Mouse (Mus musculus): ENCODE results near the gene Chst11.

Gene Chst11

DNA sequence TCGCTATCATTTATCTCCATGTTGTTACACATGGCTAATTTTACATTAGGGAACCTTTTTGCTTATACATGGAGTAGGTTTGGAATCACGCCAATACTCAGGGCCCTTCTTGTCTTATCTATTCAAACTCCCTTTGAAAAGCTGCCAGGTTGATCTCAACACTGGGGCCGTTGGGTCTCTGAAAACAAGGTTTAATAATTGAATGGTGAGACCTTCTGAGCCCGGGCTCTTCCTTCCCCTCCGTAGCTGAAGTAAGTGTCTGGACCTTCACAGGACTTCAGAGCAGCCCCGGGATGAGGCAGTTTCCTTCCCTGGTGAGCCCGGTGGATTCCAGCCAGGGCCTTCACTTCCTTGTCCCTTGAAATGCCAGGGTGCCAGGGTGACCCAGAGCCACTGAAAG, 5.6 kb downstream of the Chst11 start:
- DNase-seq (ENCODE audit: low spot score), result no peak

DNA sequence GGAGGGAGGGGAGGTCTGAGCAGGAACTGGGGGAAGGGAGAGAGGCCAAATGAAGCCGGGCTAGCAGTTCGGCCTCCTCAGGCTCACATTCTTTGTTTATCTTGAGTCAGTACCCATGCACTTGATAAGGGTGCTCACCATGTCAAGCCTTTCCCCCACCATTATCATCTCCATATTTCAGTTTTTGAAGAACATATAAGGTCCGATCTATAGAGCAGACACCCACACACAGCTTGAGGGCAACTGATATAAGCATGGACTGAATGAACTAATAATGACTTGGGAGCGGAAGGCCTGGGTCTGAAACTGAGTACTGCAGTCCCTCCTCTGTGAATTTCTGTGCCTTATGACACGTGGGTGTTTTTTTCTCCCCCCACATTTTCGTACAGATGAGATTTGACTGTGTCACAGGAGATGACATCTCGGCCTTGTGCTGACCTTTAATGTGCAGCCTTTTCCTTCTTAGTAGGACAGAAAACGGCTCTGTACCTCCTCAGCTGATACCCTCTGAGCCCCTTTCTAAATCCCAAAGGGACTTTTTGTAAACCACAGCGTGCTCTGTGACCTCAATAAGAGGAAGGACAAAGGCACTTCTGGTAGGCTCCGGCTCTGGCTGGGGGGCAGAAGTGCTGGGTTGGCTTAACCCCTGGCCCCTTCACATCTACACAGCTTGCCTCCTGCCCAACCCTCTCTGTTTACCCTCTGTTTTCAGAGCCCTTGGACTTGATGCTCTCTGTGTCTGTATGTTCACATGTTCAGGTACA, 6.6 kb downstream of the Chst11 start:
- no peak for DNase-seq (ENCODE audit: low spot score)

DNA sequence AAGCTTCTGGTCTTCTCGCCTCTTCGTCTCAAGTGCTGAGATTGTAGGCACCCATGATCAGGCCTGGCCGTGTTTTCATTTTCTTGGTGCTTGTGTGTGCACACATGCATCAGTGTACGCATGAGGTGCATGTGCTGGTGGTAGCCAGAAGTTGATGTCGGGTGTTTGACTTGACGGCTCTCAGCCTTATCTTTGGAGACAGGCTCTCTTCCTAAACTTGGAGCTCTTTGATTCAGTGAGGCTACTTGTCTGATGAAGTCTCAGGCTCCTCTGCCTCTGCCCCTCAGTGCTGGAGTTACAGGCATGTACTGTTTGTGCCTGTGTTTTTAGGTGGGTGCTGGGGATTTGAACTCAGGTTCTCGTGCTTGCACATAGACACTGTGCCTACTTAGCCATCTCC, 9.0 kb downstream of the Chst11 start:
- no peak for DNase-seq (ENCODE audit: low spot score)

DNA sequence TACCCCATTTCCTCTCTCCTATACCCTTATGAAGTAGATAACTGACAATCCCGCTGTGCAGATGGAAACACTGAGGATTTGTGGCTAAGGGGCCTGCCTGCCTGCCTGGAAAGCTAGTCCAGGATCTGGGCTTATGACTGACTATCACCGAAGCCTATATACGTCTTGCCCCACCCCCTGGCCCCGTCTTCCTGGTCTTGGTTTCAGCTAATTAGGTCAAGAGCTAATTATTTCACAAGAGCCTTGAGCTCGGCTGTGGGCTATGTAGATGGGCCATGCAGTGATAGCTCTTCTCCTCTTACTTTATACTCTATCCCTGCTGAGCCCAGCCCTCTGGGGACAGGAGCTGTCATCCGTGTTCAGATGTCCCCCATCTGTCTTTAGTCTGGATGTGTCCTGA, 12.2 kb downstream of the Chst11 start:
- DNase-seq (ENCODE audit: low spot score), result no peak

DNA sequence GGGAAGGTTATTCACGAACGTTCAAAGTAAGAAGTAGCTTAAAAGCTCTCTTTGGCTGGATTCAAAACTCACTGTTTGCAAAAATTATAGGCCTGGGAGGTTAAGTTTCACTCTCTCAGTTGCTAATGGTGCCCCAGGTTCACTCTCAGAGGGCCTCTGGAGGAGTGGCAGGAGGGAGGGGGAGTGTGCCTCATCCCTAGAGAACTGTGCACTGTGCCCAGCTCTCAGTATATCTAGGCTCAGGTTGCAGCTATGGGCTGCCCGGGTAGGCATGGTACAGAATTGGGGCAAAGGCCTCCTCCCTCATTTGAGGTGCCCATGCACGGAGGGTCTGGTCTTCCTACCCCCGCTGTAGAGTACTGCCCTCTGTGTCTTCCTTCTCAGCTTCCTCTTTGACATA, 14.9 kb downstream of the Chst11 start:
- DNase-seq (ENCODE audit: low spot score), result no peak

DNA sequence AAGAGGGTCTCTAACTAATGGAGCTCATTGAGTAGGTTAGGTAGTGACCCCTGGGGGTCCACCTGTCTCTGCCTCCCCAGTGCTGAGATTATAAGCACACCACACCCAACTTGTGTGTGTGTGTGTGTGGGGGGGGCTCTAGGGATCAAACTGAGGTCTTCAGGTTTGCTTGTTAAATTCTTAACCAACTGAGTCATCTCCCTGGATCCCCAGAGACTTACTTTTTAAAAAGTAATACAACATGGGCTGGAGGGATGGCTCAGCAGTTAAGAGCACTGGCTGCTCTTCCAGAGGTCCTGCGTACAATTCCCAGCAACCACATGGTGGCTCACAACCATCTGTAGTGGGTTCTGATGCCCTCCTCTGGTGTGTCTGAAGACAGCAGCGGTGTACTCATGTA, 15.4 kb downstream of the Chst11 start:
- no peak for DNase-seq (ENCODE audit: low spot score)

DNA sequence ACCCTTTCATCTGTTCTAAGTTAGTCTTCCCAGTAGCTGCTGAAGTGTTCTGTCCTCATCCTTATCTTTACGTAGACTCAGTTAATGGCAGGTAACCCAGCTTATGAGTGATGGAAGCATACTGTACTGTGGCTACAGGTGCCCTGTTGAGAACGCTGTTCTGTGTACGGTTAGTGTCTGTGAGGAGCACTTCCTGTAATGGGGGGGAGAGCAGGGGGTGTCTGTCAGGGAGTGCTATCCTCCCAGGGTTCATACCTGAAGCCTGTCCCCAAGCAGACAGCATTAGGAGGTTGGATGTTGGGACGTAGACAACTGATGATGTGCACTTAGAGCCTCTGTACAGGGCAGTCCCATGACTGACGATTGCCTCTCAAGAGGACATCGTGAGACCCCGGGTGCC, 18.6 kb downstream of the Chst11 start:
- no peak for DNase-seq (ENCODE audit: low spot score)

DNA sequence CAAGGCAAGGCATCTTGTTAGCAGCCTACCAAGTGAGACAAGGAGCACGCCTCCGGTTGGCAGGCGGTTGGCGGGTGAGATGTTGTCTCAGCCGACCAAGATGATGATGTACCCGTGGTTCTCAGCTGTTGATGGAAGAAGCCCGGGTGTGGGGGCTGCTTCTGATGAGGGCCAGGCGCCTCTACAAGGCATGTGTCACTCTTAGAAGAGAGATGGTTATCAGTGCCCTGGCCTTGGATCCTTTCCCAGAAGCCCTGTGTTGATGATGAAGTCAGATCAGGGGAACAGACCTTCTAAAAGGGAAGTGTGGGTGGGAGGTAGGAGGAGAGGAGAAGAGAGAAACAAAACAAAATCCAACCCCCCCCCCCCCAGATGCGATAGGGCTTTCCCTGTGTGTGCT, 19.1 kb downstream of the Chst11 start:
- peak; percentile 68 for DNase-seq (ENCODE audit: low spot score)

DNA sequence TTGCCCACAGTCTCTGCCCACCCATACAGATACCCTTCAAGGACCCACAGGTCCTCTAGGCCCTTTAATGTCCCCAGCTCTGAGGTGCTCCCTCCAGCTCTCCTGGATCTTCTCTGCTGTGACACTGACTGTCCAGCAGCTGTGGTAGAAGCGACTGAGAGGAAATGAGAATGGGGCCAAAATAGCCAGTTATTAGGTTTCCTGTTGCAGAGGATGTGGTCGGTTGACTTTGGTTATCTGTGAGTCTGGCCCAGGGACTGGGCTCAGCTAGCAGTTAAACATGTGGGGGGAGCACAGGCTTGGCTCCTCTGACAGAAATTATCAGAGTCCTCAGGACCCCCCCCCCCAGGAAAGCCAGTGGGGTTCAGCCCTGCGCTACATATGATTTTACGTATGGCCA, 19.7 kb downstream of the Chst11 start:
- no peak for DNase-seq (ENCODE audit: low spot score)

DNA sequence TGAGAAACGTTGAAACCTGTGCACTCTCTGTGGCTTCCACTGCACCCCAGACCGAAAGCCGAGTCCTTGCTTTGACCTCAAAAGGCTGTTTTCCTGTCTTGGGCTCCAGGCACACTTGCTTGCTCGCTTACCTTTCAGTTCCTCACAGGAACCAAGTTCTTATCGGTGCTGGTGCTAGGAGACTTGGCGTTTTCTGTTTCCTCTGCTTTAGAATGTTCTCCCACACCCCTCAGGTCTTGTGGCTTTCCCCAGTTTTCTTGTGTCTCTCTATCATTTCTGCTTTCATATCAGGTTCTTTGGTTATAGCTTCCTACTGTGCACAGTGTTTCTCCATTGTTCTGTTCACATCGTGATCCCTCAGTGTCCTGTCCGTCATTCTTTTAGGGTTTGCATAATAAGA, 21.0 kb downstream of the Chst11 start:
- no peak for DNase-seq (ENCODE audit: low spot score)

DNA sequence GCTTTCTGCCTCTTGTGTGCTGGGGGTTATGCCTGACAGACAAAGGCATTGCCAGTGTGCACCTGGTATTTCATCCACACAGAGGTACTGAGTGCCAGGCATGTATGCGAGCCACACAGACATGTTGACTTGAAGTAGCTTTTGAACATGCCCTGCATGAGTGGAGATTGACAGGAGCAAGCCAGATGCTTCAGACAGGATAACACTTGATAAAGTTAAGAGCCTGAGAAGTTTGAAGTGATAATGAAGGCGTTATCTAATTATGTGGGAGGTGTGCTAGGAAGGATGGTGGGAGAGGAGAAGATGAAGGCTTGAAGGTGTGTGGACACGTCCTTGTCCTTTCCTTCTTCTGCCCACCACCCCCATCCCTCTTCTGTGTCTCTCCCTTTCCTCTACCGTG, 28.7 kb downstream of the Chst11 start:
- no peak for DNase-seq (ENCODE audit: low spot score)

DNA sequence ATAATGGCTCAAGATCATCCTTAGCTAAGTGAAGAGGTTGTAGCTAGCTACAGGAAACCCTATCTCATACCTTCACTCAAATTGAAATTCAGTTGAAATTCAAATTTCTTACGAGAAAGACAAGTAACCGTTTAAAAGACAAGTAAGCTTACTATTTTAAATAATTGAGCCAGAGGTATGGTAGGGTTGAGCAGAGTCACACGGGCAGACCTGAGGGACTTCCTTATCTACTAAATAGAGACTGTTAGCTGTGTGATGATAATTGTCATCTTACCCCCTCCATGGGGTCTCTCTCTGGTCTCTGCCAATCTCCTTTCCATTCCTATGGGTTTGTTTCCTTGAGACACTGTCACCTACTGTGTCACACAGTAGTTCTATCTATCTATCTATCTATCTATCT, 30.6 kb downstream of the Chst11 start:
- DNase-seq (ENCODE audit: low spot score), result no peak

DNA sequence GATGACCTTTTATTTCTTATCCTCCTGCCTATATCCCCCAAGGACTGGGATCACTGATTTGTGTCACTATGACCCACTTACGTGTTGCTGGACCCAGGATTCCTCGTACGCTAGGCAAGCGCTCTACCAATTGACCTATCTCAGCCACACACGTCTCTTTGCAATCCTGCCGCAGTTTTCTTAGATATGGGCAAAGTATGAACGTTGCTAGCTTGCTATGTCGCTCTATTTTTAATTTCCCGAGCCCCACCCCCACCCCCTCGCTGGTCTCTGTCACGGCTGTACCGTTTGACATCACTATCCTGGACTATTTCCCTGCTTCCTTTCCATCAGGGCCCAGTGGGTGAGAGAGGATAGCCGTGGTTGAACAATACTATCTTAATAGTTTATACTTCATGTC, 31.5 kb downstream of the Chst11 start:
- DNase-seq (ENCODE audit: low spot score), result no peak

DNA sequence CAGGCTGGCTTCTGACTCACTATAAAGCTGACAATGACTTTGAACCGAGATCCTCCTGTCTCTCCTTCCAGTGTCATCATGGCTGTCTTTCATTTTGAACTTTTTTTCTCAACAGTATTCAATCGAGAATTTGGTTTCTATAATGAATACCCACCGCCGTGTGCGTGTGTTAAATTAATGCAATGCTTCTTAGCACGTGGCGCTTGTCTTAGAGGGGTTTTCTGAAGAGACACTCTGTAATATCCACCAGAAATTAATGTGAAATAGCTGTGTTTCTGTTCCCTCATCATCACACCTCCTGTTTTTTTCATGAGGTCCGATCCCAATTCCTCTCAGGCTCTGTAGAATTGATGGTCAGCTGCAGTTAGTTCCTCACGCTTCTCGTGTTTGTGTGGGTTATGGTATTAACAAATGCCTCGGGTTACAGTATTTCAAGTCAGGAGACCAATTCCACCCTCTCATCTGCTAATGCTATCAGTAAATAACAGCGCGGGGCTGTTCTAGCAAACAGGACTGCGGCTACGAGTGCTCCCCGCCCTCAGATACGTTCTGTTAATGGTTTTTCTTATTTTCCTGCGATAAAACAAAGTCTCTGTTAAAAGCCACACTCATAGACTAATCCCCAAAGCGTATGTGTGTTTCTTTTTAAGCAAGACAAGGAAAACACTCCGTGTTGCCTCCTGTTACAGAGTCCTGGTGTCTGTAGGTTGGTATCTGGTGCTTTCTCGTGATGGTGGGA, 32.6 kb downstream of the Chst11 start:
- DNase-seq (ENCODE audit: low spot score), result no peak

DNA sequence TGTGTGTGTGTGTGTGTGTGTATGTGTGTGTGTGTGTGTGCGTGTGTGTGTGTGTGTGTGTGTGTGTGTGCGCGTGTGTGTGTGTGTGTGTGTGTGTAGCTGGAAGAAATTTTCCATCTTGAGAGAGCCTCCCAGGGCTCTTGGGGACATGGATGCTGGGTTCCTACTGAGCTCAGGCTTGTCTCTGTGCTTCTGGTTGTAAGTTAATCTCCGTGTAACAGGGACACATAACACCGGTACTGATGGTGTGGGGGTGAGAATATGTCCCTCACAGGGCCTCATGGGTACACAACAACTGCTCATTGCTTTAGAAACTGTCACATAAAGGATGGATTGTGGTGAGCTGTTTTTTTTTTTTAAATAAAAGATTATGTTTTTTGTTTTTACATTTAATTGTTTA, 33.2 kb downstream of the Chst11 start:
- DNase-seq (ENCODE audit: low spot score), result no peak

DNA sequence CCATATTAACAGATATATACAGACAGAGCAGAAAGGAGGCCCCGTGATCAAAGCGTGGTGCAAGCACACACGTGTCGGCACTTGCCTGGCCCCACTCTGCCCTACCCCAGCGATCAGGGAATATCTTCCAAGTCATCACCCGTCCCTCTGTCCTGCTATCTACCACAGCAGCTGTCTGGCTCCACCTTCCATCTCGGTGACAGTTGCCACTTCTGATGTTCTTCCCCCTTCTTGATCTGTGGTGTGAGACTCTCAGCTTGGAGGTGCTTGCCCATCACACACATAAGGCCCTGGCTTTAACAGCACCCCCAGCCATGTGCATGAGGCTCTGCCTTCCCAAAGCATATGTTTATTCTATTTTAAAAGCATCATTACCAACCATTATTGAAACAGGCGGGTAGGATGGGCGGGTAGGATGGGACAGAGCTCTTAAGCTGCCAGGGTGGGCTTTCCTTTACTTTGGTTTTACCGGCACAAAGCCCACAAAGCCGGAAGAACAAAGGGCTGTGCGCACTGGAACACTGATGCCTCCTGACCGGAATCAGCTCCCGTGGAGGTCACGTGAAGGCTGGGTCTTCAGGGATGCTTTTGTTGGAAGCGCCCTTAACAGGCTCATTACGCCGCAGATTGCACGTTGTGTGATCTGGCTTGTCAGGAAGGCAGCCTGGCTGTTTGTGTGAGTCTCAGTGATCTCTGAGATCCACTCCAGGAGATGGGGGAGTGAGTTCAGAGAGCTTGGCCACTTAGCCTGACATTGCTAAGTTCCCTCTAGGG, 34.4 kb downstream of the Chst11 start:
- DNase-seq (ENCODE audit: low spot score), result no peak

DNA sequence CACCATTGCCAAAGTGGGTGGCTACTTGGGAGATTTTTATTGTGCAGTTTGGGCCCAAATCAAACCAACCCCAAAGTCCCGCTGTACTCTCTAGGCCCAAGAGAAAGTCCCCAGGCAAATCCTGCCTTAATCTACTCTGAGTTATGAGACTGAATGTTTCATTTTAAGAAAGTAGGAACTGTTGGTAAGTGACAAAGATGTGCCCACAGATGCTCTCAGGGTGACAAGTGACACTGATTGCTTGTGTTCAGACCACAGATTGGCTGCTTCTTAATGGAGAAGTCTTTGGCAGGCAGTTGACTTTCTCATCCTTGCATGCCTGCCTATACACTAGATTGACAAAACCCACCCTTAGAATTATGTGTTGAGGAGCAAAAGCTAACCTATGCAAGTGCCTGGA, 37.3 kb downstream of the Chst11 start:
- no peak for DNase-seq (ENCODE audit: low spot score)

DNA sequence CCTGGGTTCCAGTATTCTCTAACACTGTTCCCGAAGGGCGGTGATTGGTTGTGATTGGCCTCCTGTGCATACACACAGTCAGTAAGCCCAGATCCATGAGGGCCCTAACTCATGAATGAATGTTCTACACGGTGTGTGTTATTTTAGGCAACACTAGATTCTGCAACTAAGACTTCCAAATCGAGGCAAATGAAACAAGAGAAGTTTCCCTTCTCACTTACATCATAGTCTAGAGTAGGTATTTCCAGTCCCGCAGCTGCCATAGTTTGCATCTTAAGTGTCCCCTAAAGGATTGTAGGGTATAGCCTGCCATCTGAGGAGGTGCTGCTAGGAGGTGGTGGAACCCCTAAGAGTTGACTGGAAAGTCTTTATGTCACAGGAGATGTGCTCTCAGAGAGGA, 40.9 kb downstream of the Chst11 start:
- DNase-seq (ENCODE audit: low spot score), result no peak

DNA sequence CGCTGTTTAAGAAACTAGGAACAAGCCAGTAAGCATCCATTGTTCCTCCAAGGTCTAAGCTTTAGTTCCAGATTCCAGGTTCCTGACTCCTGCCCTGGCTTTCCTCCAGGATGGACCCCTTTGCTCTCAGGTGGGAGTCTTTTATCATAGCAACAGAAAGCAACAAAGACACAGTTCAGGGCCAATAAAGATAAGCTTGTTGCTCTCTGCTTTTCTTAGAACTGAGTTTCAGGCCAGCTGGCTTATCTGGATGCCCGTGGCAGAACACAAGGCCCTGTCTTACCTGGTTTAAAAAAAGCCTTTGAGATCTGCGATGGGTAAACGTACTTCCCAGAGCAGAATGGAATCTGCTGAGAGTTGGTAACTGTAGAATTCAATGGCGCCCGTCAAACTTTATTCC, 42.4 kb downstream of the Chst11 start:
- no peak for DNase-seq (ENCODE audit: low spot score)

DNA sequence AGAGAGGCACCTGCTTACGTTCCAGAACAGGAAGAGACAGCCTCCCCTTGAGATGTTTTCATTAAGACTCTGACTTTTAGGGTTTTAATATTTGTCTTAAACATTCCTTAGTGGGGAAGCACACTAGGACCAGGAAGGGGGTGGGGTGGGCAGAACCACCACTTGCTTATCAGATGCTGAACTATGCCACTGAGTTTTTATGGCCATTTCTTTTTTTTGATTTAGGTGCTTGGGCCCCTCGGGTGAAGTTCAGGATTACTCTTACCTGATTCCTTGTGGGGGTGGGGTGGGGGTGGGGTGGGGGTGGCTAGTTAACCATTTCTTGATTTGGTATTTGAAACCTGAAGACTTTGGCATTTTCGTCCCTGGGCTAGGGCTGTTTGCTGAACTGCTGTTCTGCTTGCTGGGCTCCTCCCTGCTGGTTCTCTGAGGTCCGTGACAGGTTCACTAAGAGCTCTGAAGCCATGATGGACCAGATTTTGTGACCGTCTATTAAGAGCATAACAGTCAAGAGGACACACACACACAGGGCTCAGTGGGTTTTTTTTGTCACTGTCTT, 44.9 kb downstream of the Chst11 start:
- no peak for DNase-seq (ENCODE audit: low spot score)

DNA sequence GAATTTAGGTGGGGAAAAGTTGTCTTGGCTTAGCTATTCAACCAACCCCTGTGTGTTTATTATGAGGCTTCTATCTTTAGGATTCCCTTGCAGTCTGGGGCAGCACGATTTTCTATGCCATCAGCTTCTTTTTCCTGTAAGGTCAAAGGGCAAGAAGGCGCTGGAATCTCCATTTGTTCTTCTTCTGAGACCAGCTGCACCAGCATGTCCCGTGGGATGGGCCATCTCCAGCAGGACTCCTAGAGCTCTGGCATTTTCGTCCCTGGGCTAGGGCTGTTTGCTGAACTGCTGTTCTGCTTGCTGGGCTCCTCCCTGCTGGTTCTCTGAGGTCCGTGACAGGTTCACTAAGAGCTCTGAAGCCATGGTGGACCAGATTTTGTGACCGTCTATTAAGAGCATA, 45.6 kb downstream of the Chst11 start:
- no peak for DNase-seq (ENCODE audit: low spot score)

DNA sequence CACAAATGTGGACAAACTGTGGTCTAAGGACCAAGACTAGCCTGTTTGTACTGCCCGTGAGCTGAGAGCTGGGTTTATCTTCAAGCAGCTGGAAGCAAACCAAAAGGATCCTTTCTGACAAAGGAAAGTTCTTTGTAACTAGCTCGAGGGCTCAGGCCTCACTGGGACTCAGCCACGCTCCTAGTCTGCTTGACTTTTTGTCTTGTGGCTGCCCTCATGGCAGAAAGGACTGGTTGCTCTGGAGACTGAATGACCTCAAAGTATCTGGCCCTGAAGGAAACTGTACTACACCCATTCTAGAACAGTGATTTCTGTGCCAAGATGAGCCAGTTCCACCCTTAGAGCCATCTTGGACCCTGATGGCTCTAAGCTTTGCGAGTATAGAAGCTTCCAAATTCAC, 46.3 kb downstream of the Chst11 start:
- no peak for DNase-seq (ENCODE audit: low spot score)

DNA sequence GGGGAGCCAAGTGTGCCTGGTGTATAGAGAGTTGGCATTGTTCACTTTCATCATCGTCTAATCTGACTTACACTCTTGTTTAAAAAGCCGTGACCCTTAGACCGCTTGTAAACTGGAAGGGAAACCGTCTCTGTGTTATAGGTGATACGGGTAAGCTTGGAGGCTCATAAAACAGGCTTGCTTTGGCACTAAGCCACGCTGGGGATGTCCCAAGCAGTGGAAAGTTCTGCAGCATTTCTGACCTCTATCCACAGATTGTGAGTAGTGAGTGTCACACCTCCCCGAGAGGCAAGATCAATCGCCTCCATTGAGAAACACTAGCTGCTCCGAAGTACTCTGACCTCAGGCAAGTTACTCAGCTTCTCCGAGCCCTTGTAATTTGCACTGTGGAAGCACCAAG, 47.3 kb downstream of the Chst11 start:
- no peak for DNase-seq (ENCODE audit: low spot score)
